Mouse (Mus musculus) embryonic facial prominence, embryonic 11.5 days (tissue): ENCODE measurements at regions not wholly inside any gene's neighbourhood (a gene's known extent, or its start where the extent isn't known, plus 50 kb on each side); places are given as distances from the start of the nearest gene placed in this dataset.

Experiments used
- ATAC-seq: fragments of 200-750 bp; cut with Nextera tagmentation; replicated peaks from 2 replicates; pipeline ENCODE4 v1.8.0; 2017; ENCODE audit warnings: low read depth; ENCODE audit not compliant: insufficient number of reproducible peaks, low FRiP score, low TSS enrichment
- DNase-seq: peaks from one replicate; pipeline ENCODE4 v3.0.0-alpha.2; 2015; ENCODE audit warnings: low spot score
- H3K27ac ChIP-seq: fragments of 300-500 bp; sonication (generic); replicated peaks from 2 replicates; pipeline ENCODE4 v1.5.1; 2014; ENCODE audit warnings: mild to moderate bottlenecking, low read depth, low read length, control low read depth
- H3K27me3 ChIP-seq: fragments of 300-500 bp; sonication (generic); 2 replicates; pipeline ENCODE4 v1.6.1; 2014; ENCODE audit warnings: mild to moderate bottlenecking, low read length, moderate library complexity, mixed read lengths; ENCODE audit not compliant: control insufficient read depth, insufficient read depth
- H3K36me3 ChIP-seq: fragments of 300-500 bp; sonication (generic); replicated peaks from 2 replicates; pipeline ENCODE4 v1.6.1; 2014; ENCODE audit warnings: low read depth, mild to moderate bottlenecking, low read length, moderate library complexity, mixed read lengths; ENCODE audit not compliant: control insufficient read depth, insufficient read depth
- H3K4me1 ChIP-seq: fragments of 300-500 bp; sonication (generic); 2 replicates; pipeline ENCODE4 v1.6.1; 2014; ENCODE audit warnings: low read length, mixed read lengths; ENCODE audit not compliant: control insufficient read depth, insufficient read depth
- H3K4me2 ChIP-seq: fragments of 300-500 bp; sonication (generic); 2 replicates; pipeline ENCODE4 v1.6.1; 2014; ENCODE audit warnings: low read depth, mild to moderate bottlenecking, control low read depth, low read length, moderate library complexity
- H3K4me3 ChIP-seq: fragments of 300-500 bp; sonication (generic); 2 replicates; pipeline ENCODE4 v1.5.1; 2014; ENCODE audit warnings: low read depth, low read length, control low read depth
- H3K9ac ChIP-seq: fragments of 300-500 bp; sonication (generic); replicated peaks from 2 replicates; pipeline ENCODE4 v1.6.1; 2014; ENCODE audit warnings: mild to moderate bottlenecking, control low read depth, low read length
- H3K9me3 ChIP-seq: fragments of 300-500 bp; sonication (generic); replicated peaks from 2 replicates; pipeline ENCODE4 v1.6.1; 2016; ENCODE audit warnings: mild to moderate bottlenecking, low read length, inconsistent platforms, mixed read lengths; ENCODE audit not compliant: control insufficient read depth
- WGBS: fragments of 180-500 bp; shearing (Covaris S2); extraction: QIAGEN DNeasy Blood & Tissue Kit; methylation state at CpG from one replicate; pipeline ENCODE4 v1.1.7; 2014; 5-methylcytosine and 5-hydroxymethylcytosine counted together

DNA sequence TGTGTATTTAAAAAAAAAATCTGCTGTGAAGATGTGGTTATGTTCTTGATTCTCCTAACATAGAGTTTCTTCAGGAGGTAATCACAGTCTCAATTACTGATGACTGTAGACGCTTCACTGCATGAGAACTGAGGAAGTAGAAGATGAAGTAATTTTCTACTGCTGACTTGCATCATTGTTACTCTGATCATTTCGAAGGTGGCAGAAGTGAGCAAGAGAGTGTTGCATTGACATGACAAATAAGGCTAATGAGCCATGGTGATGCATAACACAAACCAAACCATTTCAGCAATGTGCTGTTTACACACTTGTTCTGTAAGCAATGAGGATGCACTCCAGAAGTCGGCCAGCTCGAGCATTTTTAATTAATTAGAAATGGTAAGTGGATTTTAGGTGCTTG lies 138.6 kb downstream of the St8sia4 start:
- H3K36me3 ChIP-seq = no peaks in the 10 kb centered on the region
- H3K27ac ChIP-seq = no peak overlapping the region
- H3K9ac ChIP-seq = no peak overlapping the region
- no peaks in the 10 kb centered on the region for H3K4me1 ChIP-seq
- H3K4me2 ChIP-seq = no peak overlapping the region
- H3K9me3 ChIP-seq = no peaks in the 10 kb centered on the region
- no peak for ATAC-seq
- H3K27me3 ChIP-seq = no peaks in the 10 kb centered on the region
- no peak overlapping the region for H3K4me3 ChIP-seq
- no peak for DNase-seq
- 63% methylated on average over 4 of the region's 4 CpGs for WGBS

DNA sequence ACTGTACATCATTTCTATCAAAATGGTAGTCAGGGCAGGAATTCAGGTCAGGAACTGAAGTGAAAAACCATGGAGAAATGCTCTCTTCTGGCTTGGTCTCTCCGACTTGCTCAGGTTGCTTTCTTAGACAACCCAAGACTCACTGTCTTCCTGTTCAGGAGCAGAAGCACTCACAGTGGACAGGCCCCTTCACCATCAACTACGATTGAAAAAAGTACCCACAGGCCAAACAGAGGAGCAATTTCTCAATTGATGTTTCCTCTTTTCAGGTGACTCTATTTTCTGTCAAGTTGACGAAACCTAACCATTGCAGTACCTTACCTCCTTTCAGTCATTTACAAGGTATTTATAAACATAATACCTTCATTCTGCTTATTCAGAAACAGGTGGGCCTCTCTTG lies 136.4 kb downstream of the St8sia4 start:
- H3K27ac ChIP-seq = no peak overlapping the region
- H3K27me3 ChIP-seq = no peaks in the 10 kb centered on the region
- H3K9me3 ChIP-seq = no peaks in the 10 kb centered on the region
- WGBS = 69% methylated on average over 3 of the region's 3 CpGs
- no peak for DNase-seq
- no peak for ATAC-seq
- H3K9ac ChIP-seq = no peak overlapping the region
- no peaks in the 10 kb centered on the region for H3K4me1 ChIP-seq
- no peak overlapping the region for H3K4me3 ChIP-seq
- H3K4me2 ChIP-seq = no peak overlapping the region
- H3K36me3 ChIP-seq = no peaks in the 10 kb centered on the region
